Mouse (Mus musculus): ENCODE data around the gene Ptprk.
A peak's percentile ranks its signal among the peaks of the same experiment; 100 is the strongest.

Gene Ptprk

GRCm38 (mm10) chr10:28074653-28075451, at the start of gene Ptprk:
Gene Ptprk, plus strand, starts transcription at chr10:28074820.
- DNase-seq (ENCODE audit: low read depth), result peak; percentile 29

- no peak for DNase-seq (ENCODE audit: low read depth)
These were observed 46.8 kb upstream of the Ptprk start for GRCm38 (mm10) chr10:28027791-28028190.

- no peak for DNase-seq (ENCODE audit: low read depth)
These were observed 38.2 kb upstream of the Ptprk start for GRCm38 (mm10) chr10:28036456-28036855.

- DNase-seq (ENCODE audit: low read depth), result no peak
These were observed 19.9 kb upstream of the Ptprk start for GRCm38 (mm10) chr10:28054764-28055163.

- no peak for DNase-seq (ENCODE audit: low read depth)
These were observed 15.4 kb upstream of the Ptprk start for GRCm38 (mm10) chr10:28059222-28059621.

GRCm38 (mm10) chr10:28067997-28068396, 6.6 kb upstream of the Ptprk start:
- DNase-seq (ENCODE audit: low read depth), result no peak

GRCm38 (mm10) chr10:28073991-28074652, 498 bp upstream of the Ptprk start:
- no peak for DNase-seq (ENCODE audit: low read depth)

GRCm38 (mm10) chr10:28075491-28076035, 943 bp downstream of the Ptprk start:
- no peak for DNase-seq (ENCODE audit: low read depth)

GRCm38 (mm10) chr10:28076036-28076855, 1.6 kb downstream of the Ptprk start:
- DNase-seq (ENCODE audit: low read depth), result no peak

GRCm38 (mm10) chr10:28078270-28078669, 3.6 kb downstream of the Ptprk start:
- DNase-seq (ENCODE audit: low read depth), result no peak

- DNase-seq (ENCODE audit: low read depth), result no peak
These were observed 6.6 kb downstream of the Ptprk start for GRCm38 (mm10) chr10:28081221-28081620.

- no peak for DNase-seq (ENCODE audit: low read depth)
These were observed 8.6 kb downstream of the Ptprk start for GRCm38 (mm10) chr10:28083183-28083582.

- no peak for DNase-seq (ENCODE audit: low read depth)
These were observed 9.0 kb downstream of the Ptprk start for GRCm38 (mm10) chr10:28083625-28084024.

- no peak for DNase-seq (ENCODE audit: low read depth)
These were observed 12.7 kb downstream of the Ptprk start for GRCm38 (mm10) chr10:28087341-28087740.

- DNase-seq (ENCODE audit: low read depth), result no peak
These were observed 13.1 kb downstream of the Ptprk start for GRCm38 (mm10) chr10:28087749-28088148.

- DNase-seq (ENCODE audit: low read depth), result no peak
These were observed 21.4 kb downstream of the Ptprk start for GRCm38 (mm10) chr10:28096007-28096406.

GRCm38 (mm10) chr10:28097637-28098036, 23.0 kb downstream of the Ptprk start:
- DNase-seq (ENCODE audit: low read depth), result no peak

- DNase-seq (ENCODE audit: low read depth), result no peak
These were observed 24.3 kb downstream of the Ptprk start for GRCm38 (mm10) chr10:28098923-28099322.

- no peak for DNase-seq (ENCODE audit: low read depth)
These were observed 28.8 kb downstream of the Ptprk start for GRCm38 (mm10) chr10:28103406-28103906.

- DNase-seq (ENCODE audit: low read depth), result no peak
These were observed 29.3 kb downstream of the Ptprk start for GRCm38 (mm10) chr10:28103924-28104323.

- DNase-seq (ENCODE audit: low read depth), result no peak
These were observed 30.6 kb downstream of the Ptprk start for GRCm38 (mm10) chr10:28105247-28105646.

Measured in c-Kit-positive CD71-positive TER-119-negative erythroid progenitor cells, embryonic 14.5 days (primary cell).